Mouse (Mus musculus) E14TG2a.4 (cell line): ENCODE data around the gene Nkiras2.

Source experiments
- CTCF ChIP-seq: conservative IDR thresholded peaks from 2 replicates; pipeline ENCODE4 v1.5.1; 2014; ENCODE audit warnings: low read length
- NANOG ChIP-seq: IDR thresholded peaks from 2 replicates; pipeline ENCODE4 v1.6.1; 2014; ENCODE audit warnings: borderline replicate concordance, low read length, mixed read lengths
- POU5F1 ChIP-seq: IDR thresholded peaks from 2 replicates; pipeline ENCODE4 v1.6.1; 2014; ENCODE audit warnings: low read length, borderline replicate concordance

DNA sequence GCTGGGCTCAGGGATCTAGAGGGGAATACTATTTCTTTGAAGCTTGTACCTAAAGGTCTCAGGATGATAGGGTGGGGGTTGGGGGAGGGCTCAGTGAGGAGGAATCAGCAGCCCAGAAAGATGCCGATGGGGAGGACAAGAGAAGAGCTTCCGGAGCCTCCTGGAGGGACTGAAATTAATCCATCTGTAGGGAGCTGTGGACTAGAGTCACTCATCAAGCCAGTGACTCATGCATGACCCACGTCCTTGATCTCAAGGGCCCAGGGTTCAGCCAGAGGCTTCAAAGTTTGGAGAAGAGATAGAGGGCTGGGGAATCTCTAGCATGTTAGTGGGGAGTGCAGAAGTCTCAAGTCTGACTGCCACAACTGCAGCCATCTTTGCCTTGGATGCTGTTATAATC, 32.7 kb downstream of the Nkiras2 start:
- TF ChIP-seq CTCF (no peak), NANOG (no peak), POU5F1 (no peak)
